Mouse (Mus musculus) lung, embryonic 14.5 days (tissue): Measurements from ENCODE around the gene Zkscan16. TPM values are rescaled to one million over a fixed set of nuclear protein-coding genes. Genes with fewer than 3 reads are reported as not detected.

ENCODE experiments used
- ATAC-seq: fragments of 200-750 bp; cut with Nextera tagmentation; 2 replicates; pipeline ENCODE4 v1.8.0; 2017; ENCODE audit warnings: mild to moderate bottlenecking, moderate TSS enrichment, moderate library complexity; ENCODE audit not compliant: insufficient read depth
- DNase-seq: peaks from one replicate; pipeline ENCODE4 v3.0.0-alpha.2; 2015
- H3K27ac ChIP-seq: fragments of 300-500 bp; sonication (generic); 2 replicates; pipeline ENCODE4 v1.5.1; 2014; ENCODE audit warnings: low read depth, mild to moderate bottlenecking, moderate library complexity
- H3K27me3 ChIP-seq: fragments of 300-500 bp; sonication (generic); 2 replicates; pipeline ENCODE4 v1.6.1; 2014; ENCODE audit warnings: low read length, control low read depth; ENCODE audit not compliant: insufficient read depth
- H3K36me3 ChIP-seq: fragments of 300-500 bp; sonication (generic); 2 replicates; pipeline ENCODE4 v1.6.1; 2014; ENCODE audit warnings: control low read depth; ENCODE audit not compliant: insufficient read depth
- H3K4me1 ChIP-seq: fragments of 300-500 bp; sonication (generic); 2 replicates; pipeline ENCODE4 v1.6.1; 2014; ENCODE audit warnings: antibody characterized with exemption, control low read depth; ENCODE audit not compliant: insufficient read depth
- H3K4me2 ChIP-seq: fragments of 300-500 bp; sonication (generic); 2 replicates; pipeline ENCODE4 v1.6.1; 2014; ENCODE audit warnings: mild to moderate bottlenecking
- H3K4me3 ChIP-seq: fragments of 300-500 bp; sonication (generic); 2 replicates; pipeline ENCODE4 v1.5.1; 2014; ENCODE audit warnings: low read depth, low read length
- H3K9ac ChIP-seq: fragments of 300-500 bp; sonication (generic); 2 replicates; pipeline ENCODE4 v1.6.1; 2014
- H3K9me3 ChIP-seq: fragments of 300-500 bp; sonication (generic); 2 replicates; pipeline ENCODE4 v1.6.1; 2016; ENCODE audit warnings: low read depth, low read length, control low read depth
- CTCF ChIP-seq: IDR thresholded peaks from 2 replicates; pipeline ENCODE4 v1.5.1; 2016; ENCODE audit warnings: antibody characterized with exemption, low read depth
- WGBS: fragments of 180-500 bp; shearing (Covaris S2); extraction: QIAGEN DNeasy Blood & Tissue Kit; methylation state at CpG from one replicate; pipeline ENCODE4 v1.1.7; 2014; 5-methylcytosine and 5-hydroxymethylcytosine counted together
- polyA plus RNA-seq: library from polyadenylated mRNA; unstranded; fragments of >200 nt; fragmentation: Nextera tagmentation; extraction: Ambion mirVana; gene quantifications from 2 replicates; pipeline ENCODE4 v1.2.1, GENCODE M21; 2014

Gene Zkscan16
- polyA plus RNA-seq, 1 experiment from 2014 or later = 0.70 TPM

- 31% methylated on average over 2 of the region's 2 CpGs for WGBS
- H3K4me1 ChIP-seq = no peaks in the 10 kb centered on the region
- no peak for ATAC-seq
These were observed 17.3 kb upstream of the Zkscan16 start for GRCm38 (mm10) chr4:58926120-58926519.

GRCm38 (mm10) chr4:58927661-58928060 is 15.8 kb upstream of the Zkscan16 start:
- Histone ChIP-seq H3K4me2 (no peak overlapping the region), H3K9me3 (no peaks in the 10 kb centered on the region), H3K4me3 (no peak overlapping the region), H3K4me1 (no peaks in the 10 kb centered on the region), H3K27ac (no peak overlapping the region), H3K36me3 (no peaks in the 10 kb centered on the region), H3K27me3 (no peaks in the 10 kb centered on the region), H3K9ac (no peak overlapping the region)
- WGBS = 68% methylated on average over 3 of the region's 3 CpGs
- TF ChIP-seq CTCF = peak; percentile 45
- ATAC-seq = no peak
- no peak for DNase-seq

More at GRCm38 (mm10) chr4:58926120-58926519, 17.3 kb upstream of the Zkscan16 start:
- DNase-seq = no peak
- Histone ChIP-seq H3K36me3 (no peaks in the 10 kb centered on the region), H3K9ac (no peak overlapping the region), H3K4me3 (no peak overlapping the region), H3K27me3 (no peaks in the 10 kb centered on the region), H3K4me2 (no peak overlapping the region), H3K9me3 (no peaks in the 10 kb centered on the region), H3K27ac (no peak overlapping the region)
- no peak for TF ChIP-seq CTCF

DNA sequence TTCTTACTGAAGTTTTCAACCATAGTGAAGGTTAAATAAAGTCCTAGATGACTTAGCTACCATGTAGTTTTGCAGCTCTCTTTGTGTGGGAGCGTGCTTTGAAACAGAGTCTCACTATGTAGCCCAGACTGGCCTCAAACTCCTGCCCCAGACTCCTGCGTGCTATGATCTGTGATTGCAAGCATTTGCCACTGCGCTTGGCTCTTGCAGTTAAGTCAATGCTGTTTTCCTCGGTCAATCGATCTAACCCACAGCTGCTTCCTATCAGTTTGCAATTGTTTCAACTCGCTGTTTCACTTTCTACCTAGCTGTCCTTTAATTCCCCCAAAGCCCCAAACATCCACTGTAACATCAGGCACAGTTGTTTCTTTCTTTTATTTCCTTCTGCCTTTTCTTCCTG is 10.9 kb upstream of the Zkscan16 start:
- no peaks in the 10 kb centered on the region for H3K4me1 ChIP-seq
- TF ChIP-seq CTCF = no peak
- DNase-seq = no peak
- WGBS = 76% methylated on average over 6 of the region's 6 CpGs
- H3K4me3 ChIP-seq = no peak overlapping the region
- no peak overlapping the region for H3K4me2 ChIP-seq
- no peak for ATAC-seq
- no peak overlapping the region for H3K27ac ChIP-seq
- no peak overlapping the region for H3K9ac ChIP-seq
- H3K36me3 ChIP-seq = no peaks in the 10 kb centered on the region
- H3K27me3 ChIP-seq = no peaks in the 10 kb centered on the region
- H3K9me3 ChIP-seq = no peaks in the 10 kb centered on the region

DNA sequence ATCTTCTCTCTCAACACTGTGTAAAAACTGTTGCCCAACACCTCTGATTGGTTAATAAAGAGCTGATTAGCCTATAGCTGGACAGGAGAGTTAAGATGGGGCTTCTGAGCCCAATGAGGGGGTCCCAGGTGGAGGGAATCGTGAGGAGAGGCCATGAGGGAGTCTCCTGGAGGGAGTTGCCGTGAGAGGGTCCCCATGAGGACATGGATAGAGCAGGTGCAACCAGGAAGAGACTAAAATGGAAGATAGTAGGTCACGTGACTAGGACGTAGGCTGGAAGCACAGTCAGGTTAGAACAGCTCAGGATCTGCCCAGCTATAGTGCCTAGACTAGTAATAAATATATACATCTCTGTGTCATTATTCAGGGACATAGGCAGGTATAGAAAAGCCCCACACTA is 9.1 kb upstream of the Zkscan16 start:
- Histone ChIP-seq H3K27me3 (no peaks in the 10 kb centered on the region), H3K36me3 (no peaks in the 10 kb centered on the region), H3K9ac (no peak overlapping the region), H3K4me1 (no peaks in the 10 kb centered on the region), H3K27ac (no peak overlapping the region), H3K4me3 (no peak overlapping the region), H3K9me3 (no peaks in the 10 kb centered on the region), H3K4me2 (no peak overlapping the region)
- WGBS = 73% methylated on average over 4 of the region's 4 CpGs
- ATAC-seq (no peak), DNase-seq (no peak)
- TF ChIP-seq CTCF = no peak

DNA sequence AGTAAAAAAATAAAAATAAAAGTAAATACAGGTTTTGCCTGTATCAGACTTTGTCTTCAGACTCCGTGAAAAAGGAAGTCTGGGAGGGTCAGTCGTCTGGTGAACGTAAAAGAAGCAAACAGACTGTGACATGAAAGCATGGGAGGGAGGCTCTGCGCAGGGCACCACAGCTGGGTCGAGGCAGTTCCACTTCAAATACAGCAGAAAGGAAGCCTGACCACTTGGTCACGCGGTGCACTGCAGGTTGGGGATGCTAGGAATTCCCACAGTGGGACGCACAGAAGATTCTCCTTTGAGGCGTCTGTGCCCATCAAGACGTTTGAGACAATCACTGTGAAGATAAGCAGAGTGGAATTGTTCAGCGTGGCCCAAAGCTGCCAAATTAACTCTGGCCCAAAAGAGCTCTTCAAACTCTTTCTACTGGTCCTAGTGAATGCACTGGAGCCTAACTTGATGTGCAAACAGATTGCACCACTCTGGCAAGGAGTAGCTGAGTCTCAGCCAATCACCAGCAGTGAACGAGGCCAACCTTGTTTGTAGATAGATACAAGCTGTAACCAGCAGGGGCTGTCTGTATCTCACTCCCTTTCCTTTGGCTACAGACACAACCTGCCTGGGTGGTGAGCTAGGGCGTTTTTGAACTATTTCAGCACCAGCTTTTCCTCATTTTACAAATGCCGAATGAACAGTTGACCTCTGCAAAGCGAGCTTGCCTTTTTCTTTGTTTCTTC is 8.5 kb upstream of the Zkscan16 start:
- DNase-seq = peak; percentile 76
- peak; percentile 56 for TF ChIP-seq CTCF
- peak overlapping the region; percentile 29; the same call in 1 of the 2 replicates for H3K4me2 ChIP-seq

GRCm38 (mm10) chr4:58935846-58936245 is 7.6 kb upstream of the Zkscan16 start:
- Histone ChIP-seq H3K36me3 (no peaks in the 10 kb centered on the region), H3K9me3 (no peaks in the 10 kb centered on the region), H3K4me3 (no peak overlapping the region), H3K27me3 (no peaks in the 10 kb centered on the region), H3K4me2 (no peak overlapping the region), H3K27ac (no peak overlapping the region), H3K9ac (no peak overlapping the region), H3K4me1 (no peaks in the 10 kb centered on the region)
- DNase-seq (no peak), ATAC-seq (no peak)
- no peak for TF ChIP-seq CTCF
- WGBS = 59% methylated on average over 3 of the region's 3 CpGs

More for the DNA sequence above, 8.5 kb upstream of the Zkscan16 start:
- H3K9me3 ChIP-seq = no peaks in the 10 kb centered on the region
- no peaks in the 10 kb centered on the region for H3K27me3 ChIP-seq
- H3K9ac ChIP-seq = no peak overlapping the region
- no peaks in the 10 kb centered on the region for H3K4me1 ChIP-seq
- H3K36me3 ChIP-seq = no peaks in the 10 kb centered on the region
- WGBS = 25% methylated on average over 15 of the region's 15 CpGs
- peak; percentile 90; the same call in 1 of the 2 replicates for ATAC-seq
- H3K27ac ChIP-seq = no peak overlapping the region
- H3K4me3 ChIP-seq = no peak overlapping the region

- no peak overlapping the region for H3K27ac ChIP-seq
- TF ChIP-seq CTCF = no peak
- no peak overlapping the region for H3K4me2 ChIP-seq
- ATAC-seq (no peak), DNase-seq (no peak)
- no peak overlapping the region for H3K4me3 ChIP-seq
- H3K36me3 ChIP-seq = no peaks in the 10 kb centered on the region
- no peak overlapping the region for H3K9ac ChIP-seq
- H3K9me3 ChIP-seq = no peaks in the 10 kb centered on the region
- H3K4me1 ChIP-seq = no peaks in the 10 kb centered on the region
- 0 out of 2 replicates have a peak, but pooled peaks cover 5% of the 10 kb centered on the region for H3K27me3 ChIP-seq
These were observed 1.8 kb upstream of the Zkscan16 start for GRCm38 (mm10) chr4:58941638-58942037.
